Mouse (Mus musculus) common myeloid progenitor, adult 5-6 weeks (primary cell): ENCODE measurements around the gene Bzw1. TPM values are rescaled to one million over a fixed set of nuclear protein-coding genes. Genes with fewer than 3 reads are reported as not detected.
A peak's percentile ranks its signal among the peaks of the same experiment; 100 is the strongest.

Experiments
- ATAC-seq: replicated peaks from 2 replicates; pipeline ENCODE4 v1.8.0; 2016; ENCODE audit warnings: low read depth, mild to moderate bottlenecking, moderate TSS enrichment, inconsistent platforms; ENCODE audit not compliant: poor library complexity, severe bottlenecking
- total RNA-seq: library from RNA; stranded (forward); fragments of 200-1000, 187-1606 nt; gene quantifications from 2 replicates; pipeline ENCODE4 v1.2.3, GENCODE M21; 2017

Gene Bzw1
- total RNA-seq, 1 experiment from 2014 or later = 196 TPM

DNA sequence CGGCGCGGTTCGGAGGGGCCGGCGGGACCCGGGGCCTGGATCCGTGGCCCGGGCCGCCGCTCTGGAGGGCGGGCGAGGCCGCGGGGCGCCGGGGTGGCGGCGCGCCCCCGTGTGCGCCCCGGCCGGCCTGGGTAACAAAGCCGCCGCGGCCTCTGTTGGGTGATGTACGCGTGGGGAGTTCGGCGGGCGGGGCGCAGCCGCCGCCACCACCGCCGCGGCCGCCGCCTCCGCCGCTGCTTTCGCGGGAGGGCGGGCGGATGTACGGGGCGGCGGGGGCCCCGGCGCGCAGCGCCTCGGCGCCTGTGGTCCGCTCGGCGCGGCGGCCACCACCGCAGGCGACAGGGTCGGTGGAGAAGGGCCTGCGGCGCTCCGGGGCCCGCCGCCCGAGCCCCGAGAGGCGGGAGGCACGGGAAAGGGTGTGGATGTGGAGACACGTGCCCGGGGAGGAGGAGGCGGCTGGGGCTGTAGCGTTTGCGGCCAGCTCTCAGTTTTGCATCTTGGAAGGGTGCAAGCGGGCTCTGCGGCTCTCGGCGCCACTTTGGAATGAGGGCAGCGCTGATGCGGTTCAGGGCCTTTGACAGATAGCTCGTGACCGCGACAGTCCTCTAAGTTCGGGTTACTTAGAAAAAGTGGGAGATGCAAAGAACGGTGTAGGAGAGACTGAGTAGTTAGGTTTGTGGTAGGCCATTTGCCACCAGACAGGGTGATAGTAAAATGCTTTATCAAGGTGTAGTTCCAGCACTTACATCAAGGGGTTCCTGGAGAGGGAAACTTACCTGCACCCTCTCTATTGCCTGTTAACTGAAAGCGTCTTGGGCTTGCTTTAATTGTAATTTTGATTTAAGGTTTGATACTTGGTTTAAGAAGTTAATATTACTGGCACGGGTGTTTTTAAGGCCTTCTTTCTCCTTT, 842 bp downstream of the Bzw1 start:
- peak; percentile 40 for ATAC-seq

DNA sequence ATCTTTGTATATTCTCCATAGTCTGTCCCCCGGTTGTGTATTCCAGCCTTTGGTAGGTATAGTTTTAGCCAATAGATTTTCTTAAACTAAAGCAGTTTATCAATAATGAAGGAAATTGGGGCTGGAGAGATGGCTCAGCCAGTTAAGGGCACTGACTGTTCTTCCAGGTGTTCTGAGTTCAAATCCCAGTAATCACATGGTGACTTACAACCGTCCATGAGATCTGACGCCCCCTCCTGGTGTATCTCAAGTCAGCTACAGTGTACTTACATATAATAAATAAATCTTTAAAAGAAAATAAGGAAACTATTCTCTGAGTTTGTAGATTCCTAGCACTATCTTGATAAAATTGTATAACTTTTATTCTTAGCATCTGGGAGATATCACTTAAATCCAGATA, 2.6 kb downstream of the Bzw1 start:
- no peak for ATAC-seq

DNA sequence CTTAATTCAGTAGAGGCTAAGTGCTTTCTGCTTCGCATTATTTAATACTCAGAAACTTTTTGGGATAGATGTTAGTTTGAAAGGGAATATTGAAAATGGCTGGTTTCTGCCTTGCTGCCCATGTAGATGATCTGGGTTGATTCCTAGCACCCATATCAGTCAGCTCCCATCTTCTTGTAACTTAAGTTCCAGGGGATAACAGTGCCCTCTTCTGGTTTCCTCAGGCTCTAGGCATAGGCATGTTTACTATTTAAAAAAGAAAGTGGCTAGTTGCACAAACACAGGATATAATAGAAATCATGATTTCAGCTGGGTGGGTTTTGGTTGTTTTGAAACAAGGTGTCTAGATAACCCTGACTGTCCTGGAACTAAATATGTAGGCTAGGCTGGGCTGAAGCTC, 3.5 kb downstream of the Bzw1 start:
- ATAC-seq = no peak

DNA sequence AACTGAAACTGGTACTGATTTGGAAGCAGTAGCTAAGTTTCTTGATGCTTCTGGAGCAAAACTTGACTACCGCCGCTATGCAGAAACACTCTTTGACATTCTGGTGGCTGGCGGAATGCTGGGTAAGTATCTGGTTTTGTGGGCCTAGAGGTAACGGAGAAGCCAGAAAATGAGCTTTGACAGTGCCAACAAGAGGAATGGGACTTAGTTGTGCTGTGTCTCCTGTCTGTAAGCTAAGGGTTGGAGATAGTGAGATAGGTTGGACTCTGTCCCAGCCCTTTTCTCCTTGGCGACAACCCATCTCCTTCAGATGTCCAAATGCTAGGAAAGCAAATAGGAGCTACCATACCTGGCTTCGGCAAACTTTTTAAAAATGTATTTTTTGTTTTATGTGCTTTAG, 5.0 kb downstream of the Bzw1 start:
- no peak for ATAC-seq

DNA sequence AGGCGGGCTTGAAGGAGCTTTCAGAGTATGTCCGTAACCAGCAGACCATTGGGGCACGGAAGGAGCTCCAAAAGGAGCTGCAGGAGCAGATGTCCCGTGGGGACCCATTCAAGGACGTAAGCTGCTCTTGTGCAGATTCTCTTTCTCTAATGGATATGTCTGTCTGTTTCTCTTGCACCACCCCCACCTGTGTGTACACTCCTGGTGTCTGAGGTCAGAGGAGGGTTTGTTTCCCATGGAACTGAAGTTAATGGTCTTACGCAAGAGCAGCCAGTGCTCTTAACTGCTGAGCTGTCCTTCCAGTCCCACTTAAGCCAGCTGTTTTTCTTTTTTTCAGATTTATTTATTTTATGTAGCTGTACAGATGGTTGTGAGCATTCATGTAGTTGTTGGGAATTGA, 8.7 kb downstream of the Bzw1 start:
- ATAC-seq = no peak

DNA sequence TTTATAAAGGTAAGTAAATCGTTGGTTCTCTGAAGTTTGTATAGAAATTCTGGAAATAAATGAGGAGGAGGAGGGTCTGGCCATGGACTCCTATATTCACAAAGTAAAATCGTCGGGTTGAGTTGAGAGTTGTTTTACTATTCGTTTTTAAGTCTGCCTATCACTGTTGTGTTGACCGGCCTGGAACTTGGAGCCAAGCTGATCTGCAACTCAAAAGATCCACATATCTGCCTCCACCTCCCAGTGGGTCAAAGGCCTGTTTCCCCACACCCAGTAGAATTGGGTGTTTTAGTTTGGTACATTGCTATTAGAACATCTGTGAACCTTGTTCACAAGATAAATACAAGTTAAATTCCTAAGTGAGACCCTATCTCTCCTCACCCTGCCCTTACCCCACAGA, 11.0 kb downstream of the Bzw1 start:
- ATAC-seq = no peak

DNA sequence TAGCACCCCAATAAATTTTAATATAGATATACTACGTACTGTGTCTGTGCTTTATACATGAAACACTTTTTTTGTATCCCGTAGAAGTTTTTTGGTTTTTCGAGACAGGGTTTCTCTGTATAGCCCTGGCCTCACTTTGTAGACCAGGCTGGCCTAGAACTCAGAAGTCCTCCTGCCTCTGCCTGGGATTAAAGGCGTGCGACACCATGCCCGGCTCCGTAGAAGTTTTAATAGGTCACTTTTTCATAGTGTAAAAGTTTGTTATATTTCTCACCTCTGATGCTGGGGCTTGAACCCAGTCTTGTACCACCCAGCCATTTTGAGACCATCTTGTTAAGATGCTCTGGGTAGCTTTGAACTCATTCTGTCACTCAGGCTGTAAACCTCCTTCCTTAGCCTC, 14.6 kb downstream of the Bzw1 start:
- no peak for ATAC-seq

DNA sequence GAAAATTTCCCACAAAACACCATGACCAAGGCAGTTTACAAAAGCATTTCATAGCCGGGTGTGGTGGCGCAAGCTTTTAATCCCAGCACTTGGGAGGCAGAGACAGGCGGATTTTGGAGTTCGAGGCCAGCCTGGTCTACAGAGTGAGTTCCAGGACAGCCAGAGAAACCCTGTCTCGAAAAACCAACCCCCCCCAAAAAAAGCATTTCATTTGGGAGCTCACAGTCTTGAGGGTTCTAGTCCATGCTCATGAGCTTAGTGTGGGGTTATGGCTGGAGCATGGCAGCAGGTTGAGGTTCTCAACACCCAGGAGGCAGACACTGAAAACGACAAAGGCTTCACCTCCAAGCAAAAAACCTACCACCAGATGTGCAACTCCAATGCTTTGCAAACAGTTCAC, 15.4 kb downstream of the Bzw1 start:
- ATAC-seq = no peak

DNA sequence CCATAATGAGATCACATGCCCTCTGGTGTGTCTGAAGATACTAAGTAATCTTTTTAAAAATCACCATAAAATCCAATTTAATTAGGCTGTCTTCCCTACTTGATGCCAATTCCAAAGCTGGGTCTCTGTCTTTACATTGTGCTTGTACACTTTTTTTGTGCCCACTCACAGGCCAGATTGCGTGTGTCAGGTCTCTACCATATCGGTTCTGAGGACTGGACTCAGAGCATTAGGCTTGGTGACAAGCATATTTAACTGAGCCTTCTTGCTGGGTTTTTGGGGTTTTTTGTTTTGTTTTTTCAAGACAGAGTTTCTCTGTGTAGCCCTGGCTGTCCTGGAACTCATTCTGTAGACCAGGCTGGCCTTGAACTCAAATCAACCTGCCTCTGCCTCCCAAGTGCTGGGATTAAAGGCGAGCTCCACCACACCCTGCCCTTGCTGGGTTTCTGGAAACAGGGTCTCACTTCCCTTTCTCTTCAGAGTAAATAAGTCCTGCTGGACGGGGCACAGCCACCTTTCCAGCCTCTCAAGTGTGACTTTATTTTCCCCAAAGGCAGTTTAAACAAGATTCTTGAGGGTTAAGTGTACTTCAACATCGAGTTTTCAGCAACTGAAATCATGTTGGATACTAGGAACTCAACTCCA, 17.0 kb downstream of the Bzw1 start:
- ATAC-seq = no peak

DNA sequence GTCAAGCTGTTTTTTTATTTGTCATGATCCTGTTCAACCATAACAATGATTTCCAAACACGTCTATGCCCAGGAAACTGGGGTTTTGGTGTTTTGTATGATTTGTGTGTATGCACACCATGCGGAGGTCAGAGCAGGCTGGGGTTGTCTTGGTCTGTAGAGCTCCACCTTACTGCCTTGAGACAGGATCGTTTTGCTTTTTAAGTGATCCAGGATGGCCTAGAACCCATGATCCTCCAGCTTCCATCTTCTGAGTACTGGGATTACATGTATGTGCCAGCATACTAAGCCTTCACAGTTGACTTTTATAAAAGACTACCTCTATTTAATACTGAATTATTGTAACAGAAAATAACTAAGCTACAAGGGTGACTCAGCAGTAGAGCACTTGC, 17.5 kb downstream of the Bzw1 start:
- no peak for ATAC-seq

DNA sequence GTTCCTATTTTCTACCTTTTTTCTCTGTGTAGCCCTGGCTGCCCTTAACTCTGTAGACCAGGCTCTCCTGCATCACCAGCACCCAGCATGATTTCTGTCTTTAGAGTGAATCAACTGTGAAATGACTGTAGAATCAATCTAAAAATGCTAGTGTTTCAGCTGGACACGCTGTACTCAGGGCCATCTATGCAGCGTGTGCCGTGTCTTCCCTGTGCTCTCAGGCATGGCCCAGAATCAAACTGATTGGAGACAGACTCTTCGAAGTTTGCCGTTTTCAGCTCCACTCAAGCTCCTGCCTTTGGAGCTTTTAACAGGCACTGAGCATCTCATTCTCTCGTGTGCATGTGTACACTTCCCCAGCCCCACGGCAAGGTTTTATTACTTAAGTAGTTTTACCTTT, 18.1 kb downstream of the Bzw1 start:
- ATAC-seq = no peak

DNA sequence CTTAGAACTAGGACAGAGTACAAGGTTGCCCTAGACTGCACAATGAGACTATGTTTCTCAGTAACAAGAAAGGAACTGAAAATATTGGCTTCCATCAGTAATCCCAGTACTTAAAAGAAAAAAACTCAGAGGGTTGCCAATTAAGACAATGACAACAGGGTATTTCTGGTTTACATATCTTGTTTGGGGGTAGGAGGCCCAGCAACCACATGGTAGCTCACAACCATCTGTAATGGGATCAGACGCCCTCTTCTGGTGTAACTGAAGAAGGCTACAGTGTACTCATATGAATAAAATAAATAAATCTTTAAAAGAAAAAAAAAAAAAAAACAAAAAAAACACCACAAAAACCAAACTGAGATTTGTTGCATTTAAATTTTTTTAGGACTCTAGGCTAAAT, 22.7 kb downstream of the Bzw1 start:
- no peak for ATAC-seq

DNA sequence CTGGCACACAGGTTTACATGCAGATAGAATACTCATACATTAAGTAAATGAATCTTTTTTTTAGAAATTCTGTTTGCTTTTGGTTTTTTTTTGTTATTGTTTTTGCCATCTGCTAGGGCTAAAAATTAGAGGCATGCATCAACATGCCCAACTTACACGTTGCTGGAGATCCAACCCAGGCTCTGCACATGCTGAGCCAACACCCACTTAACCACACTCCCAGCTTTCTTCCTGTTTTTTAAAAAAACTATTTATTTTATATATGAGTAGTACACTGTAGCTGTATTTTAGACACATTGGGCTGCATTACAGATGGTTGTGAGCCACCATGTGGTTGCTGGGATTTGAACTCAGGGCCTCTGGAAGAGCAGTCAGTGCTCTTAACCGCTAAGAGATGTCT, 23.4 kb downstream of the Bzw1 start:
- peak; percentile 50 for ATAC-seq

DNA sequence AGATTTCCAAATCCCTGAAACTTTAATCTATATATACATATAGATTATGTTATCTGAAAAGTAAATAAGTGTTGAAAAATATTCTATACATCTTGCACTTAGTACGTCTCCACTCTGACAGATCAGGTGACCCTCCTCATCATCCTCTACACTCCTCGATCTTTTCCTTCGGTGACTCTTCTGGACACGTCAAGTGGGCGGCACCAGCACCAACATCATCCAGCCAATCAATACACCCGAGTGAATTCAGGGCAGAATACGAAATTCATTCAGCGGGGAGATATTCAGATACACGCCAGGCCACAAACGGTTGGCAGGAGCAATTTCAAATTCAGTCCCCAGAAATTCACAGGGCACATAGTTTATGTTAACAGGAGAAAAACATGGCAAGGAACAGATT, 27.3 kb downstream of the Bzw1 start:
- ATAC-seq = no peak

DNA sequence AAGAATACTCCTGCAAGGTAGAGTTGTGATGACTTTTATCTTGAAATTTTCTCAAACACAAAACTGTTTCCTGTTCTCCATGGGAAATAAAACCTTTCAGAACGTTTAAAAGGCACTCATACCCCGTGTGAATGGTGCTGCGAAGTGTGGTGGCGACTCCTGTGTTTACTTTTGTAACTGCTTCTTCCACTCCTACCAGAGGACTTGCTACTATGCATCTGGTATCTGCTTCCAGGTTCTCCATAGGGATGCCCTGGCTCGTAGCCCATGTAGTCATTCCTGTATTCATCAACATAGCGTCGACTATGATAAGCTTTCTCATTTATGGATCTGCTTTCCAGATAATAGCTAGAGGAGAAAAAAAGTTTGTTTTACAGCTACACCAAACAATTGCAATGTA, 28.3 kb downstream of the Bzw1 start:
- no peak for ATAC-seq

DNA sequence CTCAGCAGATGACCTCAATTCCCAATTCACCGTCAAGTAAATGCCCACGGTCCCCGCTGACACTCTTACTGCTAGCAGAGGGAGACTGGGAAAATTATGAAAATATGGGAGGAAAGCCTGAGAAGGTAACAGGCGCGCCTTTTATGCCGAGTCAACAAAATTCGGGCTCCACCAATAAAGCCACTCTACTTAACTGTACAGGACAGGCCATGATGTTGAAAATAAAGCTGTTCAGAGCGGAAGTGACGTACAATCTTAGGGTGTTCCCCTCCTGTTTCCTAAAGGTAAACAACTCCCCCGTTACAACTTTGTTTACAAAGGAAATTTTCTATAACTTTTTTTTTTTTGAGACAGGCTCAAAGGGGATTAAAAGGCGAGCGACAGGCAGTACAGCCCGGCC, 30.2 kb downstream of the Bzw1 start:
- ATAC-seq = peak; percentile 64

DNA sequence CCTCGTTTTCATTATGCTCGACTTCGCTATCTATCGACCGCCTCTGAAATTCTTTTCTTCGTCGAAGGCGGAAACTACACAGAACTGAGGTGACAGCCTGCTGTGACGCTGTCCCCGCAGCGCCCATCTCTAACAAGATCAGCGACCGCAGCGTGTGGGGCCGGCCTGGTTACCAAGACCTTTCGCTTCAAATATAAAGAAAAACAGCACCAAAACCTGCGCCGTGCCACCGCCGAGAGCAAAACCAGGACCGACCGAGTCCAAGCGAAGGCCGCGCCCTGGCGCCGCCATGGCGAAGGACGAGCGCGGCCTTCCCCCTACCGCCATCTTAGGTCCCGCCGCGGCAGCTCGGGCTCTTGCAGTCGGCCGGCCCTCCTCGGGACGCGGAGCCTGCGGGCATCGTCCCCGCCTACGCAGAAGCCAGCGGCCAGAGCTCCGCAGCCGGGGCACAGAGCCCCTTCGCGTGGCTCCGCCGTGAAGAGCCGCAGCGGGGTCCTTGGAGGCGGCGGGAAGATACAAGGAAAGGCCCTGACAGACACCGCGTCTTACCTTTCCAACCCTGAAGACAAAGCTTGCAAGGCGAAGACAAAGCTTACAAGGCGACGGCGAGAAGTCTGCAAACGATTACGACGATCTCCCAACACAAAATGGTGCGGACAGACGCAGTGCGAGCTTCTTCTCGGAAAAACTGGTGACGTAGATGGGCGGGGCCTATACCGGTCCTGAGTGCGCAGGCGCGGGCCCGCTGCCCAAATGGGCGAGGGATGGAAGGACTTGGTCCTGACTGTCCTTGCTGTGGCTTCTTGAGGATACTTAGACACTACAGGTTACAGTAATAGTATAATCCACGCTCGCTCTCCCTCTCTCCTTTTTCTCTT, 30.9 kb downstream of the Bzw1 start, which contains the start of gene Clk1:
Gene Clk1 (minus strand): TSS at position 696 of the 878 bp plus-strand sequence.
- ATAC-seq = peak; percentile 75

DNA sequence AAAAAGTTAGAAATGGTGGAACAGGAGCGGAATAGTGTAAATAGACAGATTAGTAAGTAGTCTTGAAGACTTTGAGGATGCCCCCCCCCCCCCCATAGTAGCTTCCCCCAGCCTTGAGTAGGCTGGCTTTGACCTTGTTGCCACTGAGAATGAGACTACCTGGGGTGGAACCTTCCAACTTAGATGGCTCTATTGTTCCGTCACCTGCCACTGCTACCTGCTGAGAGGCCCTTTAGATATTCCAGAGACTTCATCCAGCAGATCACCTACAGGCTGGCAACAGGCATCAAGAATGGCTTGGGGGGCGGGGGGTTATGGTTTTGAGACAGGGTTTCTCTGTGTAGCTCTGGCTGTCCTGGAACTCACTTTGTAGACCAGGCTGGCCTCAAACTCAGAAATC, 31.9 kb downstream of the Bzw1 start:
- no peak for ATAC-seq

DNA sequence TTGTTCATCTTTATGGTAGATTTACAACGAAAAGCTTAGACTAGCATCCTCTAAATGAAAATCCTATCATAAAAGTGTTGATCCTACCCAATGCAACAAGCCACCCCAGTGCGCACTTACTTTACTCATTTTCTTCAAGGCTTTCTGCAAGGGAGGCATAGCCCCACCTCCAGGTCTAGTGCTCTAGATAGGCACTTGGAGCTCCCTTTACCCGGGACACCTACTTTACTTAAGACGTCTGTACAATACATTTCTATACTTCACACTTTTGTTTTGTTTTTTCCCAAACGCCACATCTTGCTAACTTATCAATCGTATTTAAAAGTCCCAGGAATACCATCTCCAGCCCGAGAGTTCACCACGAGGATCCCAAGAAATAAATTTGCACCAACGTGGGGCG, 52.0 kb downstream of the Bzw1 start:
- ATAC-seq = no peak

DNA sequence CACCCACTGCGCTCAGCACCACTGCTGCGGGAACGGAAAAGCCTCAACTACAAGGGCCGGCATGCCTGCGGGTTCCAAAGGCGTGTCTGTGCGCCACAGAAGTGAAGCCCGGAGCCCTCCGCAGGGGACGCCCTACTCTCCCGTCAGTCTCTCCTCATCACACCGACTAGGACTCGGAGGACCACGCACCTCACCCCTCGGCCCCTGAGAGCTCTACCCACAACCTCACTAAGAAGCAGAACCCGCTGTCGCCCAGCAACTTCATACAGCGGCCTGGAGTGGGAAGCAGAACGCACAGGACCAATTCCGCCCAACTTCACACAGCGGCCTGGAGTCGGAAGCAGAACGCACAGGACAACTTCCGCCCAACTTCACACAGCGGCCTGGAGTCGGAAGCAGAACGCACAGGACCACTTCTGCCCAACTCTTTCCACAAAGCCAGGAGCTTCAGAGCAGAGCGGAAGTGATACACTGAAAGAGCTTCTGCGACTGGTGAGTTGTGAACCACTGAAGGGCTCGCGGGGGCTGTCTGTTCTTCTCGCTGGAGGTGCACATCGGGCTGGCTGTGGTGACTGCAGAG, 52.5 kb downstream of the Bzw1 start, which contains the start of the genes Nif3l1 and Ppil3:
Gene Nif3l1 (plus strand): TSS at position 9 of the 580 bp plus-strand sequence.
Gene Ppil3 (minus strand): TSS at position 344 of the 580 bp plus-strand sequence.
- ATAC-seq = peak; percentile 93
